Mouse (Mus musculus) G1E-ER4 (cell line): ENCODE data around the gene Cysrt1. TPM values are rescaled to one million over a fixed set of nuclear protein-coding genes. Genes with fewer than 3 reads are reported as not detected.

Experiments used
- GATA1 ChIP-seq: IDR thresholded peaks from one replicate; pipeline ENCODE4 v1.8.0; 2012; ENCODE audit warnings: low read length, inconsistent platforms
- polyA plus RNA-seq: library from polyadenylated mRNA; stranded (reverse); fragments of >175 nt; gene quantifications from 2 replicates; pipeline ENCODE4 v1.2.3, GENCODE M21; 2012

The Cysrt1 gene
- polyA plus RNA-seq, 1 experiment = not detected

- TF ChIP-seq GATA1 = no peak
These were observed 38.5 kb downstream of the Cysrt1 start for GRCm38 (mm10) chr2:25203631-25204214.

- no peak for TF ChIP-seq GATA1
These were observed 41.6 kb downstream of the Cysrt1 start for GRCm38 (mm10) chr2:25200631-25201030.

GRCm38 (mm10) chr2:25197946-25198345, 44.3 kb downstream of the Cysrt1 start:
- TF ChIP-seq GATA1 = no peak

- TF ChIP-seq GATA1 = no peak
These were observed 45.1 kb downstream of the Cysrt1 start for GRCm38 (mm10) chr2:25197191-25197590.

- TF ChIP-seq GATA1 = no peak
These were observed 45.9 kb downstream of the Cysrt1 start, which contains the start of gene Tor4a for GRCm38 (mm10) chr2:25196172-25196954. Tor4a (minus strand) TSS chr2:25196886.

GRCm38 (mm10) chr2:25195211-25196156, 46.8 kb downstream of the Cysrt1 start:
- no peak for TF ChIP-seq GATA1

- TF ChIP-seq GATA1 = no peak
These were observed 47.6 kb downstream of the Cysrt1 start for GRCm38 (mm10) chr2:25194486-25195171.

- no peak for TF ChIP-seq GATA1
These were observed 48.2 kb downstream of the Cysrt1 start for GRCm38 (mm10) chr2:25194006-25194405.

- no peak for TF ChIP-seq GATA1
These were observed 48.9 kb downstream of the Cysrt1 start for GRCm38 (mm10) chr2:25193330-25193770.

Other genes starting within 250 kb of the Cysrt1 start
- 51.6 and 56.3 TPM in 2 replicates for gene Nsmf, start 188.1 kb downstream of the Cysrt1 start, polyA plus RNA-seq
- not detected in 2 replicates for gene Entpd8, start 162.1 kb downstream of the Cysrt1 start, polyA plus RNA-seq
- 0.06 and 0.18 TPM in 2 replicates for gene Noxa1, start 147.3 kb downstream of the Cysrt1 start, polyA plus RNA-seq
- gene Nrarp, start 61.7 kb downstream of the Cysrt1 start, polyA plus RNA-seq = not detected in 2 replicates
- gene Tor4a, start 45.6 kb downstream of the Cysrt1 start, polyA plus RNA-seq = 9.9 and 11.1 TPM in 2 replicates
- 26.4 and 34.1 TPM in 2 replicates for gene Nelfb, start 31.0 kb downstream of the Cysrt1 start, polyA plus RNA-seq
- gene Stpg3, start 27.8 kb downstream of the Cysrt1 start, polyA plus RNA-seq = not detected in 2 replicates
- 0.09 TPM in 1 of 2 replicates, not detected in the other for gene Fam166a, start 23.7 kb downstream of the Cysrt1 start, polyA plus RNA-seq
- 462 and 587 TPM in 2 replicates for gene Tubb4b, start 17.8 kb downstream of the Cysrt1 start, polyA plus RNA-seq
- gene Slc34a3, start 8.1 kb downstream of the Cysrt1 start, polyA plus RNA-seq = not detected in 2 replicates
- gene Rnf224, start 5.7 kb downstream of the Cysrt1 start, polyA plus RNA-seq = 0.04 and 0.10 TPM in 2 replicates
- 23.1 and 29.3 TPM in 2 replicates for gene Rnf208, start 197 bp downstream of the Cysrt1 start, polyA plus RNA-seq
- 0.97 and 2.3 TPM in 2 replicates for gene AL732309.1, start 4.4 kb upstream of the Cysrt1 start, polyA plus RNA-seq
- 11.3 and 16.5 TPM in 2 replicates for gene Tmem203, start 13.0 kb upstream of the Cysrt1 start, polyA plus RNA-seq
- gene Tprn, start 20.2 kb upstream of the Cysrt1 start, polyA plus RNA-seq = 56.1 and 69.7 TPM in 2 replicates
- 196 and 198 TPM in 2 replicates for gene Ssna1, start 30.0 kb upstream of the Cysrt1 start, polyA plus RNA-seq
- 25.4 and 26.3 TPM in 2 replicates for gene Anapc2, start 30.0 kb upstream of the Cysrt1 start, polyA plus RNA-seq
- gene Tmem210, start 45.7 kb upstream of the Cysrt1 start, polyA plus RNA-seq = not detected in 2 replicates
- not detected in 2 replicates for gene Lrrc26, start 47.5 kb upstream of the Cysrt1 start, polyA plus RNA-seq
- 0.09 and 0.18 TPM in 2 replicates for gene Grin1, start 76.7 kb upstream of the Cysrt1 start, polyA plus RNA-seq
- gene Man1b1, start 89.9 kb upstream of the Cysrt1 start, polyA plus RNA-seq = 18.5 and 26.0 TPM in 2 replicates
- 5.0 and 7.6 TPM in 2 replicates for gene Dpp7, start 113.9 kb upstream of the Cysrt1 start, polyA plus RNA-seq
- gene Uap1l1, start 123.2 kb upstream of the Cysrt1 start, polyA plus RNA-seq = 36.3 and 46.3 TPM in 2 replicates
- gene Sapcd2, start 129.9 kb upstream of the Cysrt1 start, polyA plus RNA-seq = 139 and 187 TPM in 2 replicates
- not detected in 2 replicates for gene Entpd2, start 153.4 kb upstream of the Cysrt1 start, polyA plus RNA-seq
- gene Npdc1, start 156.9 kb upstream of the Cysrt1 start, polyA plus RNA-seq = not detected in 2 replicates
- not detected in 2 replicates for gene Fut7, start 180.8 kb upstream of the Cysrt1 start, polyA plus RNA-seq
- 9.2 and 9.9 TPM in 2 replicates for gene Abca2, start 186.3 kb upstream of the Cysrt1 start, polyA plus RNA-seq
- gene Clic3, start 214.4 kb upstream of the Cysrt1 start, polyA plus RNA-seq = not detected in 2 replicates
- 39.7 and 40.3 TPM in 2 replicates for gene Paxx, start 218.6 kb upstream of the Cysrt1 start, polyA plus RNA-seq
- not detected in 2 replicates for gene Ptgds, start 227.6 kb upstream of the Cysrt1 start, polyA plus RNA-seq